Mouse (Mus musculus) kidney, embryonic 16.5 days (tissue): ENCODE results near the gene Pfkp. TPM values are rescaled to one million over a fixed set of nuclear protein-coding genes. Genes with fewer than 3 reads are reported as not detected.

Source experiments
- ATAC-seq: fragments of 200-750 bp; cut with Nextera tagmentation; 2 replicates; pipeline ENCODE4 v1.8.0; 2017; ENCODE audit warnings: moderate TSS enrichment; ENCODE audit not compliant: low FRiP score, low TSS enrichment
- H3K27ac ChIP-seq: fragments of 300-500 bp; sonication (generic); 2 replicates; pipeline ENCODE4 v1.5.1; 2014; ENCODE audit warnings: low read length
- H3K27me3 ChIP-seq: fragments of 300-500 bp; sonication (generic); 2 replicates; pipeline ENCODE4 v1.6.1; 2014; ENCODE audit warnings: low read length, control low read depth, mixed read lengths; ENCODE audit not compliant: insufficient read depth
- H3K36me3 ChIP-seq: fragments of 300-500 bp; sonication (generic); 2 replicates; pipeline ENCODE4 v1.6.1; 2014; ENCODE audit warnings: low read length, control low read depth, mixed read lengths; ENCODE audit not compliant: insufficient read depth
- H3K4me1 ChIP-seq: fragments of 300-500 bp; sonication (generic); 2 replicates; pipeline ENCODE4 v1.6.1; 2014; ENCODE audit warnings: low read length, control low read depth, mixed read lengths; ENCODE audit not compliant: insufficient read depth
- H3K4me2 ChIP-seq: fragments of 300-500 bp; sonication (generic); replicated peaks from 2 replicates; pipeline ENCODE4 v1.6.1; 2014; ENCODE audit warnings: low read depth, low read length
- H3K4me3 ChIP-seq: fragments of 300-500 bp; sonication (generic); 2 replicates; pipeline ENCODE4 v1.5.1; 2014; ENCODE audit warnings: mild to moderate bottlenecking, low read length
- H3K9ac ChIP-seq: fragments of 300-500 bp; sonication (generic); replicated peaks from 2 replicates; pipeline ENCODE4 v1.6.1; 2014; ENCODE audit warnings: low read length
- H3K9me3 ChIP-seq: fragments of 300-500 bp; sonication (generic); 2 replicates; pipeline ENCODE4 v1.6.1; 2016; ENCODE audit warnings: low read length, control low read depth
- WGBS: fragments of 180-500 bp; shearing (Covaris S2); extraction: QIAGEN DNeasy Blood & Tissue Kit; methylation state at CpG from one replicate; pipeline ENCODE4 v1.1.7; 2014; 5-methylcytosine and 5-hydroxymethylcytosine counted together
- polyA plus RNA-seq: library from polyadenylated mRNA; unstranded; fragments of >200 nt; fragmentation: Nextera tagmentation; extraction: Ambion mirVana; gene quantifications from 2 replicates; pipeline ENCODE4 v1.2.1, GENCODE M21; 2015

Gene Pfkp
- 34.4 and 37.8 TPM in 2 replicates for polyA plus RNA-seq

DNA sequence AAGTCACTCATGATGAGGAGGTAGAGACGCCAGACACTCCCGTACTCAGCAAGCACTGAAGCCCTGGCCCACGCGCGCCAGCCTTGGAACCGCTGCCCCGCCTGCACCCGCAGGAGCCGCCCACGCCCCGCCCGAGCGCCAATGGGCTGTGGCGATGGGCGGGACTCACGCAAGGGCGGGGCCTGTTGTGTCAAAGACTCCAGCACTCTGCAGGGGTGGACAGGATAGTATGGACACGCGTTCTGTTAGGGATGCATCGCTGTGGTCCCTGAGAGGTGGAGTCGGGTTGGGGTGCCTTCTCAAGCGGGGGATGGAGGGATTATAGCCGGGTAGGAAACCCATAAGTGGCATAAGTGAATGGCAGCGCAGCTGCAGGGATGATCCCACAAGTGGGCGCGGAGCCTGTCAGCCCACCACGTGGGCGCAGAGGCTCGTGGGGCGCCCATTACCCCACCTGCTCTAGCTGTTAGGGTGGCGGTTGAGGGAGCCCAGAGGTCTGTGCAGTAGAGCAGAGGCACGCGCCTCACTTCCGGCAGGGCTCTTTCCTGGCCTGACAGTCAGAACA, at the start of gene Pfkp:
Pfkp (minus strand) TSS at position 109 of the 565 bp plus-strand sequence.
- peak within 1 kb of the TSS; percentile 63 for H3K4me3 ChIP-seq
- no peaks in the 10 kb centered on the region for H3K36me3 ChIP-seq
- H3K9me3 ChIP-seq: no peaks in the 10 kb centered on the region
- no peaks in the 10 kb centered on the region for H3K27me3 ChIP-seq
- H3K27ac ChIP-seq: no peak within 1 kb of the TSS
- peak within 1 kb of the TSS; percentile 66 for H3K9ac ChIP-seq
- H3K4me1 ChIP-seq: peaks cover 17% of the 10 kb centered on the region; the same call in 1 of the 2 replicates
- WGBS: 2% methylated on average over 34 of the region's 34 CpGs
- peak within 1 kb of the TSS; percentile 99 for H3K4me2 ChIP-seq
- ATAC-seq: peak; percentile 98

DNA sequence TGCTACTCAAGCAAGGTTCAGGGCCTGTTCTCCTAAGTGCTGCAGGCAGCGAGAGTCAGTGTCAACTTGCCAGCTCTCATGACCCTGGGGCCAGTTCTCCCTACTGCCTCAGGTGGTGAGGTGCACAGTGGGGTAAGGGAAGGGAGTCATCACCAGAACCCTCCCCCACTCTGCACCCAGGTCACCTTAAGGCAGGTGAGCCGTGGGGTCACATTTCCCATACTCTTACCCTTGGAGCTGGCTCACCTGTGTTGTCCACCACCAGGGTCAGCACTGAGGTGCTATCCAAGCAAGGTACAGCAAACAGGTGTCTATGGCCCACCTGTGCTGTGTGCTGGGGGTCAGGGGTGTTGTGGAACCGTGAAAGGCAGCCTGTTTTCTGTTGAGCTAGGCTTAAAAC, 42.0 kb upstream of the Pfkp start:
- Histone ChIP-seq H3K4me1 (no peaks in the 10 kb centered on the region), H3K4me3 (no peak overlapping the region), H3K4me2 (no peak overlapping the region), H3K36me3 (no peaks in the 10 kb centered on the region), H3K27ac (no peak overlapping the region), H3K9ac (no peak overlapping the region), H3K27me3 (no peaks in the 10 kb centered on the region), H3K9me3 (no peaks in the 10 kb centered on the region)
- 74% methylated on average over 3 of the region's 3 CpGs for WGBS
- ATAC-seq: peak; percentile 36; the same call in 1 of the 2 replicates

DNA sequence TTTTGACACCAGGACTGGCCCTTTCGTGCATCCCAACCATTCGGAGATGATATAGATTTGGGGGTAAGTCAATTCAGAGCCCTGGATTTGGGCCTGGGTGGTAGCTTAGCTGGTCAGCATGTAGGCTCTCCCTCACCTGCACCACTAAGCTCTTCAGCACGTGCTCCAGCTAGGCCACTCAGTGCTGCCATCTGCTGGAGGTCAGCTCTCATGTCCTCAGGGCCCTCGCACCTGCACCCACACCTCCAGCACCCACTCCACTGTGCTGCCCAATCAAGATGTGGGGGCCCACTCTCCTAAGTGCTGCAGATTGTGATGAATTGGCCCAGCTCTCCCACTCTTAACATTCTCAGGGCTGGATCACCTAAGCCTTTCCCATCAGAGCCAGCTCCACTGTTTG, 41.4 kb upstream of the Pfkp start:
- Histone ChIP-seq H3K9ac (no peak overlapping the region), H3K9me3 (no peaks in the 10 kb centered on the region), H3K4me3 (no peak overlapping the region), H3K4me2 (no peak overlapping the region), H3K36me3 (no peaks in the 10 kb centered on the region), H3K4me1 (no peaks in the 10 kb centered on the region), H3K27me3 (no peaks in the 10 kb centered on the region), H3K27ac (no peak overlapping the region)
- 69% methylated on average over 4 of the region's 4 CpGs for WGBS
- peak; percentile 16; the same call in 1 of the 2 replicates for ATAC-seq

DNA sequence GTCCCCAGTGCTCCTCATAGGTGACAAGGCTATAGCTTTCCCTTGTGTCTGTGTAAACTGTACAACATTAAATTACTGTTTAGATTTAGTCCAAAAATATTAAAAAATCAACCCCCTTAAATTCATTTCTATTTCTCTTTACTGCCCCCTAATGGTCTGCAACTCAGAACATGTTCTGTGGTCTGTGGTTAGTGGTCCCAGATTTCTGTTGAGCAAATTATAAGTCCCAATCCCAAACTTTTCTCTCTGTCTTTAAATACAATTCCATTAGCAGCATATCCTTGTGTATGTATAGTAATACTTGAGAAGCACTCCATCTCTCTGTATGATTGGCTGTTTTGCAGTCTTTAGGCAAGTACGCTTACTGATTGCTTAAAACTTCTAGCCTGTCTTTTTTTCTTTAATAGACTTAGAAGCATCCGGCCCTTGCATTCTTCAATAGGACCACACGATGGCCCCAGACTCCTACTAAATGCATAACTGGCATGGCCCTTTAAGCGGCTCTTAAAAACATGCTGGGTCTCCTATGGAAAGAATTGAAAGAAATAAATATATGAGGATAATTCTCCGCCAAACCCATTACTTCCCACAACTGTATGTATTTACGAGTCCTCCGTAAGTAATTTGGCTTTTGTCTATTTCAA, 40.3 kb upstream of the Pfkp start:
- H3K4me1 ChIP-seq: no peaks in the 10 kb centered on the region
- peak; percentile 65; the same call in 1 of the 2 replicates for ATAC-seq

DNA sequence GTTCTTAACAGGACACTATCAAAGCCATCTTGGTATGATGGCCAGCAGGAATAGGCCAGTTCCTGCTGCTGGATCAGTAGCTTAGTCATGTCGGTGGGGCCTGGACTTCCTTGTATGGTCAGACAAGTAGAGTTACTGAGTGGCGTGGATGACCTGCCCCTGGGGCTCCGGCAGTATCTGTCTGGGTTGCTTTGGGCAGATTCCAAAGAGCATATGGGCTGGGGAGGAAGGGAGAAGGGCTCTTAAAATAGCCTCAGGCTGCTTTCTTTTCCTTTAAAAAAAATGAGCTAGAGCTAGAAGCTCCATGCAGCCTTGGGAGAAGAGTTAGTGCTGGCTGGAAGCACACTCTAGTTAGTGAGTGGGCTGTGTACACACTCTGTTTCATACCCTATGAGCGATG, 18.3 kb upstream of the Pfkp start:
- Histone ChIP-seq H3K9ac (no peak overlapping the region), H3K4me2 (no peak overlapping the region), H3K27ac (no peak overlapping the region), H3K9me3 (no peaks in the 10 kb centered on the region), H3K36me3 (no peaks in the 10 kb centered on the region), H3K27me3 (no peaks in the 10 kb centered on the region), H3K4me1 (no peaks in the 10 kb centered on the region), H3K4me3 (no peak overlapping the region)
- WGBS: 74% methylated on average over 4 of the region's 4 CpGs
- ATAC-seq: no peak

More for the DNA sequence above, 40.3 kb upstream of the Pfkp start:
- WGBS: 50% methylated on average over 7 of the region's 7 CpGs
- Histone ChIP-seq H3K36me3 (no peaks in the 10 kb centered on the region), H3K27ac (no peak overlapping the region), H3K27me3 (no peaks in the 10 kb centered on the region), H3K4me2 (no peak overlapping the region), H3K9me3 (no peaks in the 10 kb centered on the region), H3K4me3 (no peak overlapping the region), H3K9ac (no peak overlapping the region)

DNA sequence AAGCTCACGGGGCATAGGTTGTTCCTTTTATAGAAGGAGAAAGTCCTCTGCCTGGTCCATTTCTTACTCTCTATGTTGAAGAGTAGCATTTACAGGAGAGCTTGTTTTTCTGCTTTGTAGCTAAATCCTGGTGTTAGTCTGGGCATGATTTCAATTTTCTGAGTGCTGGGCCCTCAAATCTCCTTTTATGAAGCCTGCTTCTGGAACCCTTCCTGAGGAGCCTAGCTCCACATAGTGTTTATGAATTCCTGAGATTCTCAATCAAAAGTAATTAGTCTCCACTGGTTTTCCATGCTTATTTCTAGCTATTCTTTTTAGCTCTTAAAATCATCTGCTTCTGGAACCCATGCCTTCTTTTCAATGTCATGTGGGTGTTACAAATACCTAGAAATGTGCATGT, 16.9 kb upstream of the Pfkp start:
- WGBS: 74% methylated on average over 1 of the region's 1 CpGs
- H3K36me3 ChIP-seq: no peaks in the 10 kb centered on the region
- H3K27me3 ChIP-seq: no peaks in the 10 kb centered on the region
- H3K9me3 ChIP-seq: no peaks in the 10 kb centered on the region
- no peak for ATAC-seq
- no peak overlapping the region for H3K4me2 ChIP-seq
- H3K4me1 ChIP-seq: no peaks in the 10 kb centered on the region
- H3K9ac ChIP-seq: no peak overlapping the region
- H3K27ac ChIP-seq: no peak overlapping the region
- H3K4me3 ChIP-seq: no peak overlapping the region

DNA sequence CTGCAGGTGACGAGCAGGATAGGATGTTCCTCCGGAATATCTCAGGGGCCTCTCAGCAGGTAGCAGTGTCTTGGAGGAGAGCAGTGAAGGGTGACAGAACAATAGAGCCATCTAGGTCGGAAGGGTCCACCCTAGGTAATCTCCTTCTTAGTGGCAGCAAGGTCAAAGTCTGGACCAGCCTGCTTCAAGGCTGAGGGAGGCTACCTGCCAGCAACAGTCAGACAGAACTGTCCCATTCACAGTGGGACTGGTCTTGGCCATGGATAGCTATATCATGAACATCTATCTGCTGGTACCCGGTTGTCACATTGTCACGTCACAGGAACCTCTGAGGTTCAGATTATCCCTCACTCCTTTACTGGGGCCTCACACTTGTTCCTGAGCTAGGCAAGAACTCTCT, 15.6 kb upstream of the Pfkp start:
- Histone ChIP-seq H3K27me3 (no peaks in the 10 kb centered on the region), H3K4me1 (no peaks in the 10 kb centered on the region), H3K9me3 (no peaks in the 10 kb centered on the region), H3K9ac (no peak overlapping the region), H3K4me2 (no peak overlapping the region), H3K4me3 (no peak overlapping the region), H3K27ac (no peak overlapping the region), H3K36me3 (no peaks in the 10 kb centered on the region)
- no peak for ATAC-seq
- WGBS: 54% methylated on average over 5 of the region's 5 CpGs

DNA sequence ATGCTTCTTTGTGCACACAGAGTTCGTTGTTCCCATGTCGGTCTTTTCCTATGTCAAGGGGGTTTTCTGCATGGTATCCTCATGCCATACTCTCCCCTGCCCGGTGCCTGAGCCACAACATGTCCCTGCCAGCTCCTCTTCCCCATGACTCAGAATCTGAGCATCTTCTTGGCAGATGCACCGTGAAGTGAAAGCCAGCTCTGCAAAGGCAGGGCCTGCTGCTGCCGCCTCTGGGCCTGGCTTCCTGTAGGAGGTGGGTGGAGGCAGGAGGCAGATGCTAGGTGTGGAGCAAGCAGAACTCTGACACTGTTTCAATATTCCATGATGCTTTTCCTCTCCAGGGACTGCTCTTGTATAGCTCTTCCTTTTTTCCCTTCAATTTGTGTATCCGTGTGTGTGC, 10.7 kb upstream of the Pfkp start:
- no peak overlapping the region for H3K27ac ChIP-seq
- H3K9me3 ChIP-seq: no peaks in the 10 kb centered on the region
- no peaks in the 10 kb centered on the region for H3K4me1 ChIP-seq
- 80% methylated on average over 6 of the region's 6 CpGs for WGBS
- H3K4me2 ChIP-seq: no peak overlapping the region
- no peaks in the 10 kb centered on the region for H3K27me3 ChIP-seq
- no peak overlapping the region for H3K4me3 ChIP-seq
- no peak for ATAC-seq
- H3K36me3 ChIP-seq: no peaks in the 10 kb centered on the region
- H3K9ac ChIP-seq: no peak overlapping the region

DNA sequence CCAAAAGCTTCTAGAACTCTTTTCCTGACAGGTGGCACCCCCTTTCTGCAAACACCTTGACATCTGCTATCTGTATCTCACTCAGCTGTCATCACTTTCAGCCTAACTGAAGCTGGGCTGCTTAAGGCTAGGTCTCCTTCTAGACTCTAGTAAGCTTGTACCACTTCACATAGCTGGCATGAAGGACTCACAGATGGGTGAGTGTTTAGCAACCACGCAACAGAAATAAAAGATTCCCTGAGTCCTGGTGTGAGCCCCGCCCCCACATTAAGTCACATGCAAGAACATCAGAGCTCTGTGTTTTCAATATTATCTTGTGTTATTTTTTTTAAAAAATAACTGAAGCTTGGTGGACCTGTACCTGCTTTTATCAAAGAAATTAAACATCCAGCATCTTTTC, 8.7 kb upstream of the Pfkp start:
- Histone ChIP-seq H3K9ac (no peak overlapping the region), H3K27ac (no peak overlapping the region), H3K9me3 (no peaks in the 10 kb centered on the region), H3K36me3 (no peaks in the 10 kb centered on the region), H3K4me3 (no peak overlapping the region), H3K4me2 (no peak overlapping the region), H3K4me1 (no peaks in the 10 kb centered on the region), H3K27me3 (no peaks in the 10 kb centered on the region)
- WGBS: 84% methylated on average over 2 of the region's 2 CpGs
- ATAC-seq: no peak

DNA sequence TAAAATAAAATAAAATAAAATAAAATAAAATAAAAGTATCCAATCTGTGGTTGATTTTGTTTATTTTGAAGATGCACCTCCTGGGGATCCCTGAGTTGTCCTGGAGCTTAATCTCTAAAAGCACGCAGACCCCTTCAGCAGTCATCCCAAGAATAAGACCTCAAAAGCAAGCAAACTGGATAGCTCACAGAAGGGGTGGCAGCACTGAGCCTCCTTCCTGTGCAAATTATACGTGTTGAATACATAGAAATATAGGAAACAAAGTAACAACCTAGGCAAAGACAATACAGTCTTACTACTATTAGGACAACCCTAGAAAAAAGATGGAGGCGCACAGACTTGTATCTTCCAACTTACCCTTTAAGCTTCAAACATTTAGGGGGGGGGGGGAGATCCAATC, 965 bp upstream of the Pfkp start:
- Histone ChIP-seq H3K9ac (no peak overlapping the region), H3K27ac (no peak overlapping the region), H3K27me3 (no peaks in the 10 kb centered on the region), H3K4me3 (no peak overlapping the region), H3K9me3 (no peaks in the 10 kb centered on the region), H3K4me2 (no peak overlapping the region), H3K36me3 (no peaks in the 10 kb centered on the region), H3K4me1 (peaks cover 17% of the 10 kb centered on the region; the same call in 1 of the 2 replicates)
- no peak for ATAC-seq
- WGBS: 82% methylated on average over 3 of the region's 3 CpGs
